Mouse (Mus musculus): ENCODE data around the gene Il4ra. TPM values are rescaled to one million over a fixed set of nuclear protein-coding genes. Genes with fewer than 3 reads are reported as not detected.

Gene Il4ra
- 10 to 100 TPM; 43.9 to 51.3 TPM for total RNA-seq (2021)
- long read RNA-seq, experiment 1, full-length matches to known transcripts: 15 of 58 reads
- long read RNA-seq, experiment 1, partial matches to known transcripts: 30 of 58 reads
- long read RNA-seq, experiment 1, other reads (novel, unspliced or antisense): 13 of 58 reads
- long read RNA-seq, experiment 2, full-length matches to known transcripts: 29 of 65 reads
- long read RNA-seq, experiment 2, partial matches to known transcripts: 15 of 65 reads
- long read RNA-seq, experiment 2, other reads (novel, unspliced or antisense): 21 of 65 reads

DNA sequence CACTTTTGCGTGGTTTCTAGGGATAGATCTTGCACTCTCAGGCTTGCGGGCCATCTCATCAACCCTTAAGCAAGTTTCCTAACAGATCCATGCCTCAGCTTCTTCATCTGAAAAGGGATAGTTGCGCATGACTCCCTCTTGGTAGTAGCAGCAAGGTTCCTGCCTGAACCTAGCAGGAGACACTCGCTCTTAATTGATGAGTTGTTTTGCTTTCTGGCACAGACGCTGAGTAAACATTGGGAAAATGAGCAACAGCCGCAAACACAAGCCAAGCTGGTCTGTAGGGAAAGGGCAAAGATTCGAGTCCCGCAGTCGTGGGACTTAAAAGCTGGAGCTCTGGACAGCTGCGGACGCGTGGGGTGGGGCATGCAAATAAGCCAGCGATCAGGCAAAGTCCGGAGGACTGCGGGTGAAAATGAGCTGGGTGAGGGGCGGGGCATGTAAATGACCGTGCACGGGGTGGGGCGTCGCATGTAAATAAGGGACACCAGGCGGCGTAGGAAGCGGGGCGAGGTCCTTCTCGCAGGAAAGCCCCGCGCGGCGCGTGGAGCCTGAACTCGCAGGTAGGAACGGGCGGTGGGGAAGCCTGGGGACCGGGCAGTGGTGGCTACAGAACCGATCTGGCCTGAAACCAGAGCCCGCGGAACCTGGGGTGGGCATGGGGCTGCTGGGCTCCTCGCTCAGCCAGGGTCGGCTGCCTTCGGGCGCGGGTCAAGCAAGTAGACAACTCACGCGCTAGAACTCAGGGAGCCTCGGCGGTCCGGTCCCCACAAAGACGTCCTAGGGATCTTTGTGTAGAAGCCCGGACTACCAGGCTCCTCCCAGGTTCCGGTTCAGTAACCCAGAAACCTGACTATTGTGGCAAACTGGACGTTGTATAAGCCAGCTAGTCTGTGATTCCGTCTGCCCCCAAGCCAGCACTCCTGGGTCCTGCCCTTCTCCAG, at the start of gene Il4ra:
Gene Il4ra, plus strand, starts transcription at position 355 of the 944 bp plus-strand sequence.
- DNase-seq: peak; percentile 95

DNA sequence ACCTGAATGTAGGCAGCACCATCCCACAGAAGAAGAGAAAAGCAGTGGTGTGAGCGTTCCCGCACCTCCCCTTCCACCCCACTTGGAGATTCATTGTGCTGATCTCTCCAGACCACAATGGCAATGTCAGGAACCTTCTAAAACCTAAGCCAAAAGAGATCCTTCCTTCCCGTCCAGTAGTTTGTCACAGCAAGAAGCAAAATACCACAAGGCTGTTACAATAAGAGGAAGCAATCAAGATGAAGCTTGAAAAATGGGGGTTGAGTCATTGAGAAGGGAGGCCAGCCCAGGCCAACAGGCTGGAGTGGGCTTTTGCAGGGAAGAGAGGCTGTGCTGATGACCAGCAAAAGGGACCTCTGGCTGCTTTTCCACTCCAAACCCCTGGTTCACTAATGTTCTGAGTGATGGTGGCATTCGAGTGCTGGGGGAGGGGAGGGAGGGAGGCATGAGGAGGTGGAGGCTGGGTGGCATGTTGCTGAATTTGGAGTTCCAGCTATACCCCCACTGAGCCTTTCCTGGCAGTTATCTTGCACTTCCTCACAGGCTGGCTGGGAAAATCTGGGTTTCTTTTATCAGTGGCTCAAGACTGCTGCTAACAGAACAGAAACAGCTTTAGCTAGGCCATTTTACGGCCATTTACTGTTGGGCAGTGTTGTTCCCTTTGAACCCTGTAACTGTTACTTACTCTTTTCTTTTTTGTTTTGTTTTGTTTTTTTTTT, 48.4 kb upstream of the Il4ra start:
- no peak for DNase-seq

DNA sequence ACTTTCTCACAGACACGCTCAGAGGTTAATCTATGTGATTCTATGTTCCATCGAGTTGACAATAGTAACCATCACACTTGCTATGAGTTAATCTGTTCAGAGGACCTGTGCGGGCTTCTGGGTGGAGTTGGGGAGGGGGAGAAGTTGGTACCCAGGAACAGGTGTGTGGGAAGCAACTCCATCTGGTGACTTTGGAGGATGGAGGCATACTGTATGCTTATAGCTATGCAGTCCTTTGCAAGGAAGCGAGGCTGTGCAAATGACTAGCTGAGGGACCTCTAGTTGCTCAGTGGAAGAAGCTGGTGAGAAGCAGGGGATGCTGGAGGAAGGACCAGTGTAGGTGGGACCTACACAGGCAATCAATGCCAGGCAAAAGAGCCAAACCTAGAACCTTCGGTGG, 47.3 kb upstream of the Il4ra start:
- no peak for DNase-seq

DNA sequence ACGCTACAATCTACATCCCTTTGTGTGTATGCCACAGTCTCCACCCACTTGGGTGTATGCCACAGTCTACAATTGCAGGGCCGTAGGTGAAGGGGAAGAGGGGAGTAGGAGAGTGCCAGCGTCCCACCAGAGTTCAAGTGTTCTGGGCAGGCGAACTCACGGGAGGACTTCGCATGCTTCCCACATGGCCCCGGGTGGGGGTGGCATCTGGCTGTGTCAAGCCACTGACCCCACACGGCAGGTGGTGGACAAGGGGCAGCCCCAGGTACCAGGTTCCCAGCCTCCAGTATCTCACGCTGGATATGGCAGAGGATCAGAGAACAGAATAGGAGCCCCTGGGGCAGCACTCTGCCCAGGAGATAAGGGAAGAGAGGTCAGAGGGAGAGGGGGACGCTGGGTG, 46.4 kb upstream of the Il4ra start:
- DNase-seq: no peak

DNA sequence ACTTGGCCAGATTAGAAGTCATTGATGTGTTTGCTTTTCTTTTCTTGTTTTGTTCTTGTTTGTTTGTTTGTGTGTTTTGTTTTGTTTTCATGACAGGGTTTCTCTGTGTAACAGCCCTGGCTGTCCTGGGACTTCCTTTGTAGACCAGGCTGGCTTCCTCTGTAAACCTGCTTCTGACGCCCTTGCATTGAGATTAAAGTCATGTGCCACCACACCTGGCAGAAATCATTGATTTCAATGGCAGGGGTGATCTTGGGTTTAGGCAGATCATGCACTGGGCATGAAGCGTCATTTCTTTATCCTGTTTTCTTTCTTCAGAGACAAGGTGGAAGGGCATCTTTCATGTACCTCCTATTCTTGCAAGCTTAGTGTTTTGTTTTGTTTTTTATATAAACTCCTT, 44.6 kb upstream of the Il4ra start:
- DNase-seq: no peak

DNA sequence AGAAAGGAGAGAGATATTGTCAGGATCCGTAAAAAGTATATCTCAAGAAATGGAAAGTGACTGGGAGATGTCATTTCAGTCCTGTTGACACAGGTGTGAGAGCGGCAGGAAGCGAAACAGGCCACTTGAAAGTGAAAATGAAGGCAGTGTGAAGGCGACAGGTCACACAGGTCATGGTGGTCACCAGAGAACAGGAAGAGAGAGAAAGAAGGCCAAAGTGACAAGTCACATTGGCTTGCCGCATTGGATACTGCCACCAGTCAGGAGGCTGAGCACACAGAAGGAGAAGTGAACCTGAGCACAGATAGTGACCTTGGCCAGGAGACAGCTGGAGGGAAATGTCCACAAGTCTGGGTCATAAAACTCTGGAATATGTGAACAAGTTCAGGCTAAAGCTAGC, 40.5 kb upstream of the Il4ra start:
- no peak for DNase-seq

DNA sequence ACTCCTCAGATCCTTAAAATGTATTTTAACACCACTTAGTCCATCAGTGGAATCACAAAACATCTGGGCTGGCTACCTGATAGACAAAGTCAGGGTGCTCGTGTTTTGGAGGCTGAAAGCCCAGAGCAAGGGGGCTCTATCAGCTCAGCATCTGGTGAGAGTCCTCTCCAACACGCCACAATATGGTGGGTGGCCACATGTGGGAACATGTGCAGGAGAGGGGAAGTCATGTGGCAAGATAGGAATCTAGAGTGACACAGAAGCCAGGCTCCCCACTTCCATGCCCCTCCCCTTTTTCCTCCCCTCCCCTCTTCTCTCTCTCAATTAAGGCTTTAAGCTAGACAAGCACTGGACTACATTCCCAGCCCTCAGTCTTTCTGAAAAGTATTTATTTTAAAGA, 40.1 kb upstream of the Il4ra start:
- no peak for DNase-seq

DNA sequence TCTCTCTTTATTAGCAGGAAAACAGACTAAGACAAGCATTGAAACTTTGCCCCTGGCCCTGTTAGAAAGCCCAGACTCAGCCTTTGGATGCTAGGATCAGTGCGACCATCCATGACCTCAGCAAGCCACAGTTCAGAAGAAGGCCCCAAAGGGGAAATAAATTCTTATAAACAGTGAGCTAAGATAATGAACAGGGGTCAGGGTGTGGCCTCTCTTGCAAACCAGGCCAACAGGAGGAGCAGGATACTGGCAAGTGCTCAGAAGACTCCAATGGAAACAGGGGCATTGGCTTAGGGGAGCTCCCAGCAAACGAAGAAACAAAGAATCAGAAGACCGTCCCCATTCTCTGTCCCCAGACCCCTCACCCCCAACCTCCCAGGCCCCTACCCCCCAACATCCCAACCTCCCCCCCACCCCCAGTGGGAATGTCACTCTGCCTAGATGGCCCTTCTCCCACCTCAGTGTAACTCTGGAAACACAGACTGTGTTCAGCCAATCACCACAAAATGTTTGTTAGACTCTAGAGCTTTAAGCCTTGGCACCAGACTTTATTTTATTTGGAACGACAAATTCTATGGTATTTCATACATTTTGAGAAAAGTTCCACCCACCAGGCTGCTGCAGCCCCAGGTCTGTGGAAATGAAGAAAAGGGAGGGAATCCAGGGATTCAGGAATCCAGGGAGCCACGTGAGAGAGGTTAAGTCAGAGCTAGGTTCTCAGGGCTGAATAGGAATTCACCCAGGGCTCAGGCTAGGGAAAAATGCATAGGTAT, 36.7 kb upstream of the Il4ra start:
- DNase-seq: no peak

DNA sequence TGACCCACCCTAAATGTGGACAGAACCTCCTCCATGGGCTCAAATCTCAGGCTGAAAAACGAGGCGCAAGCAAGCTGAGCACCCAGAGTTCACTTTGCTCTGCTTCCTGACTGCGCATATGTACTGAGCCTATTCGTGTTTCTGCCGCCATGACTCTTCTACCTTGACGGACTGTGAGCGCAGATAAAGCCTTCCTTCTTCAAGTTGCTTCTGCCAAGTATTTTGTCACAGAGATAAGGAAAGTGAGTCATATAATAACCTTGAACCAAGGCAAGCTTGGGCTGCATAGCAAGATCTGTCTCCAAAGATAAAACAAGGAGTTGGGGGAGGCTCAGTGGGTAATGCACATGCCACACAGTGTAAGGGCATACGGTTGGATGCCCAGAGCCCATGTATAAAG, 35.2 kb upstream of the Il4ra start:
- DNase-seq: no peak

DNA sequence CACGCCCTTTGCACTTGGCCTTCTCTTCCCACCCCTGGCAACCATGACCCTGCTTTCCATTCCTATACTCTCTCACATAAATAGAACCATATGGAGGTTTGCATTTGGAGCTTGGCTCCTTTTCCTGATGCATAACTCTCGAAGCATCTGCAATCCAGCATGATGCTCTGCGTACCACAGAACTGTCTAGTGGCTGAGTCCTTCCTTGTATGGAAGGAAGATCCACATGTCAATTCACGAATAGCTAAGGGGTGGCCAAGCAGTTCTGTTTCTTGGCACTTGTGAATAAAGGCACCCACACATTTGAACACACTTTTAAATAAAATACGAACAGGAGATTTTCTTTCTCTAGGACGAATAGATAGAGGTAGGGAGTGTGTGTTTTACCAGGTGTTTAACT, 34.5 kb upstream of the Il4ra start:
- DNase-seq: no peak

DNA sequence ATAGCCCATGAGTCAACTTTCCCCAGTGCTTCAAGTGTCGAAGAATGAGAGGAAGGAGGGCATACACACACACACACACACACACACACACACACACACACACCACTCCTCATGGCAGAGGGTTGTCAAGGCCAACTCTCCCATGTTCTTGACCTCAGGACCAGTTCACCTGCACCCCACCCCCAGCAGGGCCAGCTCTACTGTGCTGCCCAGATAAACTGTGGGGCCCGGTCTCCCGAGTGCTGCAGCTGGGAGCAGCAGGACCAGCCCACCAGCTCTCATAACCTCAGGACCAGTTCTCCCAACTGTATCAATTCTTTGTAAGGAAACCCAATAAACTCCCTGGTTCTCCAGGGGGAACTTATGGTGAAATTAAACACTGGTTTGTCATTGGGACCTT, 32.2 kb upstream of the Il4ra start:
- no peak for DNase-seq

DNA sequence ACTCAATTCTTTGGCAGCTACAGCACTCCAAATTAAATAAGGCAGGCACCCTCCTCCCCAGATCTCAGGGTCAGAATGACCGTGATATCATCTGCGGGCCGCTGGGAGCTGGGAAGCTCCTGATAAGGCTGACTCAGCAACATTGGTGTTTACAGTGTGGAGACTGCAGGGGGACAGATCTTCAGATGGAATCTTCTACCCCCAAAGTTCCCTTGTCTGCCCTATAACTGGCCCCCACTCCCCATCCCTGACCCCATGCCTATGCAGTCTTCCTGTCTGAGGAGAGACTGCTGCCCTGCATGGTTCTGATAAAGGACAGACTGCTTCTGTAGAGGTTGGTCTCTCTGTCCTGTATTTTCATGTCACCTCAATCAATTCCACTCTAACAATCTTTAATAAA, 28.9 kb upstream of the Il4ra start:
- DNase-seq: peak; percentile 51

DNA sequence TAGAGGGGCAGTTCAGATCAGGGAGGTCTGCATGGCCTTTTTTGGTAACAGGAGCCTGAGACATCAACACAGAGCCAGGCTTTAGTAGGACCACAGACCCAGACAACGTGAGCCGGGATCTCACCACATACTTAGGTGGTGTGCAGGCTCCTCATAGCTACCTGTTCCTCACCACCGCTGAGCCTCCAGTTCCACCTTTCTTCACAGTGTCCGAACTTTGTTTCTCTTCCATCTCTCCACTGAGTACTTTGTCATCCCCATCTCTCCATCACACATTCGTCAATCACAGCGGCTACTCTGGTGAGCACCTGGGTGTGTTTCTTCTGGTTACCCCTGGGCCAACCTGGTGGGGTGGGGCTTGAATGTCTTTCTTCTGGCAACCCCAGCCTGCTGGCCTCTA, 24.7 kb upstream of the Il4ra start:
- DNase-seq: no peak

DNA sequence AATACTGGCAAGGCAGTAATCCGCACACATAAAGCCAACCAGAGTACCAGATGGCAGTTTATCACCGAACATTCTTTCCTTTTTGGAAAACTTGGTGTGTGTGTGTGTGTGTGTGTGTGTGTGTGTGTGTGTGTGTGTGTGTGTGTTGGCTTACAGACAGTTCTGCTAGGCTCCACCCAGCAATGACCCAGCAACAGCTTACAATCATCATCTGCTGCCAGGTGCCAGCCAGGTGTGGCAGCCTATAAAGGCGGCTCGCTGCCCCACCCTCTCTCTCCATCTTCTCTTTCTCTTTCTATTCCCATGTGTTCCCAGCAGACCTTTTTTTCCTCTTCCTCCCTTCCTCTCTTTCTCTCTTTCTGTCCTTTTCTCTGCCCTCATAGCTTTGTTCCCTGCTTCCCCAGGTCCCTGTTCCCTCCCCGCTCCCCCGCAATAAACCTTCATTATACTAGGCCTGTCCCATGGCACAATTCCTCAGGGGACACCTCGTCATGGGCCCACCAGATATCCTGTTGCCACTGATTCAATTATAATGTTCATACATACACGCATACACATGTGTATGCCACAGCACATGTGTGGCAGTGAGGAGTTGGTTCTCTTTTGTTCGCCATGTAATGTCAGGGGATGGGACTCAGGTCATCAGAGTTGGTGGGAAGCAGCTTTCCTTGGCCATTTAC, 23.9 kb upstream of the Il4ra start:
- DNase-seq: no peak

DNA sequence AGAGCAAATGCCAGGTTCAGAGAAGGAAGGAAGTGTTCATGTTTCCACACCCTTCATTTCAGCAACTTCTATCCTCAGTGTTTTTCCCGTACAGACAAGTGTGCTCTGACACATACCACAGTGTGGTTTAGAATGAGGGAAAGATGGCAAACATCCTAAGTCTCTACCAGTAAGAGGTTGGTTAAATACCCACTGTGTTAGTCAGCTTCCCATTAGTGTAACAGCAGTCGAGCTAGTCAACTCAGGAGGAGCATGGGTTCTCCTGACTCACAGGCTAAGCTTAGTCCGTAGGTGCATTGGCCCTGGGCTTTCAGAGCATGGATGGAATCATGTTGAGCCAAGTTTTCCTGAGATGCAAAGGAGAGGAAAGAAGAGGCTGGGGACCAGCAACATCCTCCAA, 12.6 kb upstream of the Il4ra start:
- DNase-seq: no peak

DNA sequence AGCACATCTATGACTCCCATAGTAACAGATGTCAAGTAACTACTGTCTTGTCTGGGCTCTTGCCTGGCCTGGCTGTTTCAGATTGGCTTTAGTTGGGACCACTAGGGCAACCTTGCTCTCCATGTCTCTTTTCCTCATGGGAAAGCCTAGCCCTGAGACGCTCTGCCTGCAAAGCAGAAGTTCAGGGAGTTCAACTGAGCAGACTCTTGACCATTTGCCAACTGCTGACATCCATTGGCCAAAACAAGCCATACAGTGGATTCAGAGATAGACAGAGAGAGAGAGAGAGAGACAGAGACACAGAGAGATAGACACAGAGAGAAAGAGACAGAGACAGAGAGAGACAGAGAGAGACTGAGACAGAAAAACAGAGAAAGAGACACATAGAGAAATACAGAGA, 10.9 kb upstream of the Il4ra start:
- DNase-seq: no peak

DNA sequence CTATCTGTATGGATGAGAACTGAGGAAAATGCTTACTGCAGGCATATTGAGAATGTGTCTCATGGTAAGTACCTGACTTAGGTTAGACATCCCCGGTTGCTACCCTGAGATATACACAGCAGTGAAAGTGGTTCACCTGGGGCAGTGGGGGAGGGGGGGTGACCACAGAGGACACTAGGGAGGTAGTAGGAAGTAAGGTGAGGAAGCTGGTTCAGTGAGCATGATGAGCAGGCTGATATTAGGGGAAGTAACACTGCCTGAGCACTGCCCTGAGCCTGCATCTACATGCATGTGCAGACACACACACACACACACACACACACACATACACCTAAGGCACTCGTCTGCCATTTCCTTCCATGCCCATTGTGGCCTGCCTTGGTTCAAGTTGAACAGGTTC, 10.1 kb upstream of the Il4ra start:
- DNase-seq: no peak

DNA sequence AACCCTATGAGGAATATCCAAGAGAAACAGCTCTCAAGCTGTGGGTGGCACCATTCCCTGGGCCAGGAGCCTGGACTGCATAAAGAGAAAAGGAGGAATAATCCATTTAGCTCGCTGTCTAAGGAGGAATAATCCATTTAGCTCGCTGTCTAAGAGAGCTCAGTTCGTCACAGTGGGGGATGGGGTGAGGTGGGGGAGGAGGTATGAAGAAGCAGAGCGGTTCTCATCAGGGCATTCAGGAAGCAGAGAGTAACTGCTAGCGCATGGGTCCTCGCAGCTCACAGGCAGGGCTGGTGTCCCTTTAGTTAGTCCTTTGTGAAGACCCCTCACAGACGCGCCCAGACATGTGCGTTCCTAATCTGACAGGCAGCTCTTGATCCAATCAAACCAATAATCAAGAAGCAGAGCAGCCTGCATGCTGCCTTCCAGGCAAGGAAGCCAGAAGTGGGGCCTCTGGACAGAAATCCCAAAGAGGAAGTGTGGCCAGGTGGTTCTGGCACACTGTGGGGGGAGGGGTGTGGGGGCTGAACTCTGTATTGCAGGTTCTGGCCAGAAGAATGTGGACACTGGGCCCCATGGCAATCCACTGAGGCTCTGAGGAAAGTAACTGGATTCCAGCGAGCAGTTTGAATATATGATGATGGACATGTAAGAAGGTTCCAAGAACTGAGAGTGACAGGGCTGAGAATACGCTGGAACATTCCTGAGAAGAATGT, 9.4 kb upstream of the Il4ra start:
- no peak for DNase-seq

DNA sequence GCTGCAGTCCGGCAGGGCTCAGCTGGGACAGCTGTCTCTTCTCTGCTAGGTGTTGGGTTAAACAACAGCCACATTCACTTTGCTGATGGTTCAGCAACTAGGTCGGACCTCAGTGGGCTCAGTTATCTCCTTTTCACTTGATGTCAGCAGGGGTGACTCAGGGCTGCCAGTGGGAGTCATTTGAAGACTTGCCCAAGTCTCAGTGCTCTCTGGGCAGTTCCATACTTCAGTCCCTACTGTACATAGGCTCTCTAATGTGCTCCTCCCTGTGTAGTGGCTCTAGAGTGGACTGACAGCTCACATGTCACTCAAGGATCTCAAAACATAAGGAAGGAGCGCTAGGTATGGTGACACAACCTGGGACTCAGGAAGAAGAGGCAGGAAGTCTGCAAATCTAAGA, 8.4 kb upstream of the Il4ra start:
- DNase-seq: no peak

DNA sequence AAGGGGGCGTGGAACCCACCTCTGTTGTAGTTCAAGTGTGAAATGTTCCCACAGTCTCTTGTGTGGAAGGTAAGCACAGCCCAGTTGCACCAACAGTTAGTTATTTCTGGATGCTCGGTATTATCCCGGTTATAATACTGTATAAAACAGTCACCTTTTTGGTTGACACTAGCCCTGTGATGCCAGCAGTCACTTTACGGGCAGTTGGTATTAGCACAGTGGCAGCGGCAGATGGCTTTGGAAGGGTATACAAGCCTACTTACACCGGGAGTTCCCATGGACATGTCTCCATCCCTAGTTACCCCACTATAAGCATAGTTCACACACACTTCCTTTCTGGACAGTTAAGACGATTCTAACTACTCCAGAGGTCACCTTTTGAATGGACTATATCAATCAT, 6.6 kb upstream of the Il4ra start:
- DNase-seq: no peak

DNA sequence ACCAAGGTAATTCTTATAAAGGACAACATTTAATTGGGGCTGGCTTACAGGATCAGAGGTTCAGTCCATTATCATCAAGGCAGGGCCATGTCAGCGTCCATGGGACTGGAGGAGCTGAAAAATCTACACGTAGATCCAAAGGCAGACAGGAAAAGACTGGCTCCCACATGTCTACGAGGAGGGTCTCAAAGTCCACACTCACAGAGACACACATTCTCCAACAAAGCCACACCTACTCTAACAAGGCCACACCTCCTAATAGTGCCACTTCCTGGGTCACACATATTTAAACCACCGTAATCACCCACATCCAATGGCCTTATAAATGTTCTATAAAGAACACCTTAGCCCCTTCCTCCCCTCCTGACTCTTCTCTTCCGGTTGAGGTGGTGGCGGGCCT, 5.2 kb upstream of the Il4ra start:
- peak; percentile 0 for DNase-seq
